Mouse (Mus musculus): ENCODE data around the gene F12.

GRCm38 (mm10) chr13:55465830-55466440 is 39.3 kb upstream of the F12 start:
- TF ChIP-seq CTCF (IDR thresholded peaks at IDR 0.05; ENCODE audit: control insufficient read depth, insufficient read depth, low read length): no peak
- no peak for TF ChIP-seq POLR2A (IDR thresholded peaks at IDR 0.05; ENCODE audit: borderline replicate concordance, control insufficient read depth, low read depth, low read length)

Data from bone marrow, adult 2 months (tissue).